Mouse (Mus musculus) heart, embryonic 12.5 days (tissue): ENCODE measurements around the gene Etv6. TPM values are rescaled to one million over a fixed set of nuclear protein-coding genes. Genes with fewer than 3 reads are reported as not detected.

Source experiments
- ATAC-seq: fragments of 200-750 bp; cut with Nextera tagmentation; 2 replicates; pipeline ENCODE4 v1.8.0; 2017; ENCODE audit warnings: moderate TSS enrichment, moderate library complexity; ENCODE audit not compliant: insufficient number of reproducible peaks, low FRiP score
- H3K27ac ChIP-seq: fragments of 300-500 bp; sonication (generic); 2 replicates; pipeline ENCODE4 v1.5.1; 2016; ENCODE audit warnings: mild to moderate bottlenecking, moderate library complexity; ENCODE audit not compliant: poor library complexity, severe bottlenecking
- H3K27me3 ChIP-seq: fragments of 300-500 bp; sonication (generic); replicated peaks from 2 replicates; pipeline ENCODE4 v1.6.1; 2016; ENCODE audit warnings: mild to moderate bottlenecking, moderate library complexity
- H3K36me3 ChIP-seq: fragments of 300-500 bp; sonication (generic); 2 replicates; pipeline ENCODE4 v1.6.1; 2016; ENCODE audit warnings: mild to moderate bottlenecking, moderate library complexity
- H3K4me1 ChIP-seq: fragments of 300-500 bp; sonication (generic); replicated peaks from 2 replicates; pipeline ENCODE4 v1.6.1; 2016; ENCODE audit warnings: mild to moderate bottlenecking
- H3K4me2 ChIP-seq: fragments of 300-500 bp; sonication (generic); 2 replicates; pipeline ENCODE4 v1.6.1; 2016; ENCODE audit warnings: mild to moderate bottlenecking, moderate library complexity
- H3K4me3 ChIP-seq: fragments of 300-500 bp; sonication (generic); 2 replicates; pipeline ENCODE4 v1.5.1; 2016; ENCODE audit warnings: mild to moderate bottlenecking
- H3K9ac ChIP-seq: fragments of 300-500 bp; sonication (generic); 2 replicates; pipeline ENCODE4 v1.6.1; 2016; ENCODE audit warnings: mild to moderate bottlenecking, moderate library complexity
- H3K9me3 ChIP-seq: fragments of 300-500 bp; sonication (generic); replicated peaks from 2 replicates; pipeline ENCODE4 v1.6.1; 2016; ENCODE audit warnings: mild to moderate bottlenecking, moderate library complexity
- WGBS: fragments of 180-500 bp; shearing (Covaris S2); methylation state at CpG from one replicate; pipeline ENCODE4 v1.1.7; 2016; 5-methylcytosine and 5-hydroxymethylcytosine counted together
- polyA plus RNA-seq: library from polyadenylated mRNA; unstranded; fragments of >200 nt; fragmentation: Nextera tagmentation; extraction: Ambion mirVana; gene quantifications from 2 replicates; pipeline ENCODE4 v1.2.1, GENCODE M21; 2016

Gene Etv6
- polyA plus RNA-seq, 1 experiment from 2014 or later, result 19.9 TPM

DNA sequence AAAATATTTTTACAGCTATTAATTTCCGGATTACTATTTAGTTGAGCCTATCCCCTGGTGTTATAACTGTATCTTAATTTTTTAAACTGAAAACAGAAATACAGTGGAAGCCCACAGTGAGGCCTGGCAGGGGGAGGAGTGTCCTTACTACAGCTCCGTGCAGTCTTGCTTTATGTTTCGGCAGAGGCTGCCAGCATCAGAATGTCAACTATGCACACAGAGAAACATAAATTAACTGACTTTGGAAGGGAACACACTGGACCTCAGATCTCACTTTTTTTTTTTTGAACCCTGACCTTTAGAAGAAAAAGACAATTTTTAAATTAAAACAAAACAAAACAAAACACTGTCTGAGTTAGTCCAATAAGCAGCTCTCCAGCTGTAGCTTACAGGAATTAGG, 153.2 kb downstream of the Etv6 start:
- Histone ChIP-seq H3K27ac (peak overlapping the region; percentile 91), H3K27me3 (no peaks in the 10 kb centered on the region), H3K36me3 (no peaks in the 10 kb centered on the region), H3K4me1 (peaks cover 78% of the 10 kb centered on the region), H3K9ac (no peak overlapping the region), H3K9me3 (no peaks in the 10 kb centered on the region), H3K4me3 (no peak overlapping the region), H3K4me2 (no peak overlapping the region)
- ATAC-seq, result no peak
- 27% methylated on average over 3 of the region's 3 CpGs for WGBS

DNA sequence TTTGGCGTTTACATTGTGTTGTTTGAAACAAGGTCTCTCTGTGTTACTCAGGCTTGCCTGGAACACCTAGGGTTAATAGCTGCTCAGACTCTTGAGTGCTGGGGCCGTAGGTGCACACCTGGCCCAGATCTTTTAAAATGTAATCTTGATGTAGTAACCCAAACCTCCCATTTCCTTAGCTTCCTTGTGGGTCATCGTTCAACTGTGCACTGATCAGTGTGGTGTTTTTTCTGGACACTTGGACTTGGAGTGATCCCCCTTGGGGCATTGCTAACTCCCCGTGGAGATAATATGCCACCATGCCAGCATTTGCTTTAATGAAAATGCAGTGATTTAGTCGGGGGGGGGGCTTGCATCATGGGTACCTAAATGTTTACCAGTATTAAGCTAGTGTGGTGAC, 153.7 kb downstream of the Etv6 start:
- no peak for ATAC-seq
- no peaks in the 10 kb centered on the region for H3K9me3 ChIP-seq
- H3K27ac ChIP-seq, result peak overlapping the region; percentile 91
- WGBS, result 38% methylated on average over 5 of the region's 5 CpGs
- no peak overlapping the region for H3K4me3 ChIP-seq
- peaks cover 78% of the 10 kb centered on the region for H3K4me1 ChIP-seq
- no peaks in the 10 kb centered on the region for H3K36me3 ChIP-seq
- no peaks in the 10 kb centered on the region for H3K27me3 ChIP-seq
- no peak overlapping the region for H3K9ac ChIP-seq
- peak overlapping the region; percentile 23 for H3K4me2 ChIP-seq

DNA sequence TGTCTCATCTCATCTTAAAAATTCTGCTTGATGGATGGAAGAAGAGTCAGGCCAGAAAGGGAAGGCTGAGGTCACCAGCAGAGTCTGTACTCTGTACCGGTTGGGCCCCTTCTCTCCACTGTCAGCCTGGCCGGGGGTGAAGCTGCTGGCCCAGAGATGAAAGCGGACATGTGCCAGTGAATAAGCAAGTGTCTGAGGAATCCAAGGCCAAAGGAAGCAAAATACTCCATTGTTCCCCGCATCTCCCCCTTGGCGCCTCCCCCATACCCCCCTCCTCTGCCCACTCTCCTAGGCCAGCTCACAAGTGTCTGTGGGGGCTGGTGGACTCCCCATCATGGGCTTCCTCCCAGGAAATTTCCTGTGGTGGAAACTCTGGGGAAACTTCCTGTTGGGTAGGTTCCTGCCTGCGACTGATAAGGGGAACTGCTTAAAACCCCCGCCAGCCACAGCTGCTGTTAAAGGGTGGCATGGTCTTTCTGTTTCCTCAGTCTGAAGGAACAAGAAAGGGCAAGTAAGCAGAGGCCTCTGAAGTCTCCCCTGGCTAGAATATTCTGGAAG, 154.2 kb downstream of the Etv6 start:
- ATAC-seq, result peak; percentile 63
- no peak overlapping the region for H3K4me3 ChIP-seq
- H3K4me2 ChIP-seq, result peak overlapping the region; percentile 23
- no peaks in the 10 kb centered on the region for H3K36me3 ChIP-seq
- H3K27me3 ChIP-seq, result no peaks in the 10 kb centered on the region
- WGBS, result 17% methylated on average over 7 of the region's 7 CpGs
- peak overlapping the region; percentile 31; the same call in 1 of the 2 replicates for H3K9ac ChIP-seq
- peaks cover 73% of the 10 kb centered on the region for H3K4me1 ChIP-seq
- peak overlapping the region; percentile 91 for H3K27ac ChIP-seq
- H3K9me3 ChIP-seq, result no peaks in the 10 kb centered on the region

DNA sequence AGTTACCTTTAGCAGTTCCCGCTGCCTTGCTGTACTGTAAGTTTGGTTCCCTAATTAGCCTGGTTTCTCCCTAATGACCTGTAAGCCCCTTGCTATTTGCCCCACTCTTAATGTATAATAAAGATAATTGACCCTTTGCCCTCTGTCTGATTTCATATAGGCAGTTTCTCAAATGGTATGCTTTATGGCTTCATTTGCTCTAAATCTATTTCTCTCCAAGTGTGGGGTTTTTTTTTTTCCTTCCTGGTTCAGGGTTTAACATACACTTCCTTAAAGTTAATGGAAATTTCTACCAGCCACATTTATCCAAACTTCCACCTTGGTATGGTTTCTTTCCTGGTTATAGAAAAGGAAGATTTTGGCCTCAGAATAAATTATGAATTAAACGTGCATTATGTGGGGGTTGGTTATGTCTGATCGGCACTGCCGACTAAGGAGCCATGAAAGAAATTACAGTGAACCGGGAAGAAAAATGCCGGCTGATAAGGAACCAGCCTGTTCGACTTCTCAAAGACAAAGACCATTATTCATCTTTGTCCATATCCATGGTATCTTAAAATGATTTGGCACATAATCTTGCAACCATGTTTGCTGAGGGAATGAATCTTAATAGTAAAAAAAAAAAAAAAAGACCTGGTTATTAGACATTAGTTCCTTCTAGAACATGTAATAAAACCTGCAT, 155.2 kb downstream of the Etv6 start:
- H3K9ac ChIP-seq, result no peak overlapping the region
- no peak overlapping the region for H3K4me2 ChIP-seq
- no peaks in the 10 kb centered on the region for H3K36me3 ChIP-seq
- peaks cover 71% of the 10 kb centered on the region for H3K4me1 ChIP-seq
- ATAC-seq, result no peak
- H3K9me3 ChIP-seq, result no peaks in the 10 kb centered on the region
- no peaks in the 10 kb centered on the region for H3K27me3 ChIP-seq
- WGBS, result 51% methylated on average over 7 of the region's 7 CpGs
- H3K4me3 ChIP-seq, result no peak overlapping the region
- H3K27ac ChIP-seq, result peak overlapping the region; percentile 91

DNA sequence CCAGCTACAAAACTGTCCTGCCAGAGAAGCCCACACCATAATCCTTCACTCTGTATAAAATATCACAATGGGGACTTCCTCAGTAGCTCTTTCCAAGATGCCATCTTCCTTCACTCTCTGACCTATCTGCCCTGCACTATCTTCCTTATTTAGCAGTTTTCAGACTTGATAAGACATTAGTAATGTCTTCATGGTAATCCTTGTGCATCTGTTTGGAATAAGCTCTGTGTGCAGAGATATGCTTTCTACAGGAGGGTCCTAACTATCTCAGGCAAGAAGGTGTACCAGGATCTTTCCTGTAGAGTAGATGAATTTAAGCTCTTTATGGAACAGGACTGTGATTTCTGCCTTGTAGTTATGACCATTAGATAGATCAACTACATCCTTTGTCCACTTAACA, 157.2 kb downstream of the Etv6 start:
- Histone ChIP-seq H3K9ac (no peak overlapping the region), H3K4me1 (peaks cover 55% of the 10 kb centered on the region)

DNA sequence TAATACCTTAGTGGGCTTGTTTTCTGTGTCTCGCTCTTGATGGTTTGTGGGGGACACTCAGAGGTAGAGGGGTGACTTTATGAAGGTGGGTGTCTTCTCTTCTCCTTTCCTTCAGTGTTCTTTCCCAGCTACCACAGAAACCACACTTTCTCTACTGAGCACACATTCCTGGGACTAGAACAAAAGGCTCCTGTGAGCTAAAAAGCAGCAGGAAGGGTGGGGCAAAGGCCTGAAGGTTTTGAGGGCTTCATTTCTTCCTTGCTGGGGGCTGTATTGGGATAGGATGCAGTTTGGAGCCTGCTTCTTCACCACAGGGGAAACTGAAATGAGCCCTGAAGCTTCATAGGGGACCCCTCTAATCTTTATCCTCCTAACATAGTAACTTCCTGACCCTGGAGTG, 164.4 kb downstream of the Etv6 start:
- Histone ChIP-seq H3K9ac (0 out of 2 replicates have a peak overlapping the region, but pooled peaks have one; percentile 7), H3K4me1 (peaks cover 36% of the 10 kb centered on the region), H3K4me3 (no peak overlapping the region), H3K27me3 (no peaks in the 10 kb centered on the region), H3K4me2 (no peak overlapping the region), H3K27ac (peak overlapping the region; percentile 63), H3K9me3 (no peaks in the 10 kb centered on the region), H3K36me3 (no peaks in the 10 kb centered on the region)
- ATAC-seq, result no peak
- 94% methylated on average over 1 of the region's 1 CpGs for WGBS

More for the DNA sequence above, 157.2 kb downstream of the Etv6 start:
- no peak overlapping the region for H3K27ac ChIP-seq
- no peaks in the 10 kb centered on the region for H3K27me3 ChIP-seq
- no peak overlapping the region for H3K4me2 ChIP-seq
- no peak overlapping the region for H3K4me3 ChIP-seq
- ATAC-seq, result no peak
- H3K36me3 ChIP-seq, result no peaks in the 10 kb centered on the region
- no peaks in the 10 kb centered on the region for H3K9me3 ChIP-seq

DNA sequence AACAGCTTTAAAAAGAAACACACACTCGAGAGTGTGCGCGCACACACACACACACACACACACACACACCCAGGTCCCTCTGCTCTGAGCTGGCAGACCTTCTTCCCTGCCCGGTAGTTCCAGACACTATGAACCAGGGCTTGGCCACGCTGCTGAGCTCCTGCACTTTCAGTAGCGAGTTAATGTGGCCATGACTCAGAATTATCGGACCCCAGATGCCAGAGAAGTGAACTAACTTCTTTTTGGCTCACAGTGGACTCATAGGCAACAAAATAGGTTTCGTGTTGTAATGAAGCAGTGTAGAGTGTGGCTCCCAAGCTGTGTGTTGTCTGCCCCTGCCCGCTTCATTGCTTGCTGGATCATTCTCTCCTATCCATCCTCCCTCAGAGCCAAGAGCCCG, 165.1 kb downstream of the Etv6 start:
- Histone ChIP-seq H3K4me1 (peaks cover 36% of the 10 kb centered on the region), H3K27ac (peak overlapping the region; percentile 63; the same call in 1 of the 2 replicates), H3K9me3 (no peaks in the 10 kb centered on the region), H3K4me2 (no peak overlapping the region), H3K36me3 (no peaks in the 10 kb centered on the region), H3K4me3 (no peak overlapping the region), H3K9ac (no peak overlapping the region), H3K27me3 (no peaks in the 10 kb centered on the region)
- 0 out of 2 replicates have a peak, but pooled peaks have one; percentile 36 for ATAC-seq
- 72% methylated on average over 10 of the region's 10 CpGs for WGBS

DNA sequence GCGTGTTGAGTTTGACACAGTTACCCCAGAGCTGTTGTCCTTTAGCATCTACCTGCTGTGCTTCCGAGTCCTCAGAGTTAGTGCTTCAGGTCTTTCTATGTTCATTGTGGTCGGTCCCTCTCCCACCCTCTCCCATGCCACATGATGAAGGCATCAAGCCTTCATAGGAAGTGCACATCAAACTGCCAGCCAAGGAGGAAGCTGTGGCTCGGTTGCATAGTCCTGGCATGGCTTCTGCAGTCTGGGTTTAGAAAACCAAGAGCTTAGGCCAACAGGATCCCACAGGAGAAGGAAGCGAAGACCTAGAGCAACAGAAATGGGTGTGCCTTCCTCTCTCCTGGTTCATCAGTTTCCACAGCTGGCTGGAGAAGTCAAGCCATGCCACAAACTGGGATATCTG, 166.7 kb downstream of the Etv6 start:
- 82% methylated on average over 5 of the region's 5 CpGs for WGBS
- H3K27ac ChIP-seq, result no peak overlapping the region
- no peaks in the 10 kb centered on the region for H3K9me3 ChIP-seq
- H3K9ac ChIP-seq, result no peak overlapping the region
- no peaks in the 10 kb centered on the region for H3K36me3 ChIP-seq
- no peaks in the 10 kb centered on the region for H3K27me3 ChIP-seq
- ATAC-seq, result no peak
- no peak overlapping the region for H3K4me3 ChIP-seq
- H3K4me2 ChIP-seq, result no peak overlapping the region
- peaks cover 50% of the 10 kb centered on the region for H3K4me1 ChIP-seq

DNA sequence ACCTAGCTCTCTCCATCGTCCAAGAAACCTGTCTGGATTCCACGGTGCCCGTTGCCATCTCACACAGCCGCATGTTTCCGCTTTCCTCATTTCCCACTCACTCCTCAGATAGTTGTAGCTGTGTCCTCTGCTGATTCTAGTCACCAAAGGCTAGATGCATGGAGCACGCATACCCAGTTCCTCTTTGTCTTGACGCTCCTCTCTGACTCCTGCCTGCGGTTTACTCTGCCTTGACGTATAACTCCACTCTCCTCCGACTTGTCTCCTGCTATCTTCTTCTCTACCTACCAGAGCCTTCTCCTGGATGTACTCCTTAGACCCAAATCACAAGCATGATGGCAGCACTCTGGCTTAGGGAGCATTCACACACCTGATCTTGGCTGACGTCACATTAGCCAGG, 169.7 kb downstream of the Etv6 start:
- peak overlapping the region; percentile 18; the same call in 1 of the 2 replicates for H3K27ac ChIP-seq
- no peak overlapping the region for H3K9ac ChIP-seq
- H3K4me1 ChIP-seq, result peaks cover 58% of the 10 kb centered on the region
- H3K9me3 ChIP-seq, result no peaks in the 10 kb centered on the region
- no peak overlapping the region for H3K4me2 ChIP-seq
- 81% methylated on average over 10 of the region's 11 CpGs for WGBS
- no peaks in the 10 kb centered on the region for H3K27me3 ChIP-seq
- no peaks in the 10 kb centered on the region for H3K36me3 ChIP-seq
- no peak for ATAC-seq
- H3K4me3 ChIP-seq, result no peak overlapping the region

DNA sequence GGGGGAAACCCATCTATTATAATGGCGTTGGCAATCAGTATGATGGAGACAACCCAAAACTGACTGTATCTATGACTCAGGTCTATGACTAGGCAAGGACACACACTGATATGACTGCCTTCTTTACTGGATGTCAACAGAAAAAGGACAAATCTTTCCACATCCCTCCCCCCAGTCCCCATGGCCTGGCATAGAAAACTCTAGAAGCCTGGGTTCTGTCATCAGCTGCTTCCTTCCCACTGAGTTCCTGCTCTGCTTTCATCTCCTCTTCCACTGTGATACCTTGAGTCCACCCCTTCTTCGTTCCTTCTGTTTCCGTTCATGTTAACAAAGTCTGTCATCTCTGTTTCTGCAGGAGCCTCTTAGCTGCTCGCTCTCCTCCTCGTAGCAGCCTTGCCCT, 170.2 kb downstream of the Etv6 start:
- no peak overlapping the region for H3K4me3 ChIP-seq
- H3K9me3 ChIP-seq, result no peaks in the 10 kb centered on the region
- 48% methylated on average over 5 of the region's 5 CpGs for WGBS
- ATAC-seq, result no peak
- no peaks in the 10 kb centered on the region for H3K36me3 ChIP-seq
- H3K9ac ChIP-seq, result no peak overlapping the region
- H3K4me2 ChIP-seq, result no peak overlapping the region
- no peaks in the 10 kb centered on the region for H3K27me3 ChIP-seq
- H3K4me1 ChIP-seq, result peaks cover 59% of the 10 kb centered on the region
- peak overlapping the region; percentile 36 for H3K27ac ChIP-seq

DNA sequence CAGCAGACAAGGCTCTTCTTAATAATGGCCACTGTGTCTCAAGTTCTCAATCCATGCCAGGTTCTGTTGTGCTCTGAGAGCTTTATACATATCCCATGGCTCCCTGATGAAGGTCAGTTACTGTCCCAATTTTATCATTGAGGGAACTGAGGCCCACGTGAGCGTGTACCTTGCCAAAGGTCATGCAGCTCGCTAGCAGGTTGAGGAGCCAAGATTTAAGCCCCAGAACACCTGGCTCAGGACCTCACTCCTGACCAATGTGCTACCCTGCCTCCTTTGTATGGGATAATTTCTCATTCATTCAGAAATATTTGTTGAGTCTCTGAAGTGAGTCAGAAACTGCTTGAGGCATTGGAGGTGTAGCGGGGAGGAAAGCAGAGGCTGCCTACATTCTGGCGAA, 170.8 kb downstream of the Etv6 start:
- 84% methylated on average over 5 of the region's 5 CpGs for WGBS
- no peak for ATAC-seq
- Histone ChIP-seq H3K27ac (no peak overlapping the region), H3K36me3 (no peaks in the 10 kb centered on the region), H3K9me3 (no peaks in the 10 kb centered on the region), H3K4me3 (no peak overlapping the region), H3K27me3 (no peaks in the 10 kb centered on the region), H3K4me2 (no peak overlapping the region), H3K4me1 (peaks cover 65% of the 10 kb centered on the region), H3K9ac (no peak overlapping the region)
